Mouse (Mus musculus) megakaryocyte, embryonic 14.5 days (primary cell): ENCODE measurements around the gene Itm2c.

Experiments
- FLI1 ChIP-seq: IDR thresholded peaks from 2 replicates; pipeline ENCODE4 v1.6.1; 2012; ENCODE audit warnings: low read length, inconsistent platforms, mixed read lengths
- GATA1 ChIP-seq: IDR thresholded peaks from 3 replicates; pipeline ENCODE4 v1.6.1; 2012; ENCODE audit warnings: mixed read lengths, low read length, inconsistent platforms, borderline replicate concordance

DNA sequence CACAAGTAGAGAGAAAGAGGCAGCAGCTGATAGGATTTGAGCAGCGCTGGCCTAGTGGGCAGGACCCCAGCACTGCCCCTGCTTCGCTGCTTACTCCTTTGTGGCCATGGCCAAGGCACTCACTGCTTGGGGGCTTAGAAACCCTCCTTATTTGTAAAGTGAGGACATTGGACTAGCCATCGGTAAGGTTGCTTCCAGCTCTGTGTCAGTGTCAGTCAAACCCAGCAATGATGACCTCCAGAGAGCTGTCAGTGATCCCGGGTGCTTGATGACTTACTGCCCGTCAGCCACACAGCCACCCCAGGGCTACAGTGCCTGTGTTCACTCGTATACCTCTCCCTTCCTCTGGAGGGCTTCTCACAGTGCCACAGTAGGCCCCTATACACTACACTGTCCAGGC, 49.1 kb upstream of the Itm2c start:
- TF ChIP-seq GATA1, result no peak
- no peak for TF ChIP-seq FLI1
